Mouse (Mus musculus) inflammation-experienced regulatory T-cells, adult 6 months (primary cell): ENCODE data around the gene Akt3. TPM values are rescaled to one million over a fixed set of nuclear protein-coding genes. Genes with fewer than 3 reads are reported as not detected.

Source experiments
- ATAC-seq: one replicate; pipeline ENCODE4 v1.8.0; 2017
- polyA plus RNA-seq, 3 experiments: library from polyadenylated mRNA; unstranded; fragments of 100-300 nt; shearing (Covaris generic); gene quantifications; one replicate each; pipeline ENCODE4 v1.2.1; 2017

The Akt3 gene
- 1 to 10 TPM; 5.1 to 8.3 (median 5.8) TPM for polyA plus RNA-seq

GRCm38 (mm10) chr1:177258034-177258342, at the start of gene Akt3:
Gene Akt3, minus strand, starts transcription at chr1:177258203.
- ATAC-seq = no peak

GRCm38 (mm10) chr1:177307549-177307948, 49.5 kb upstream of the Akt3 start:
- ATAC-seq = no peak

GRCm38 (mm10) chr1:177298231-177298630, 40.2 kb upstream of the Akt3 start:
- no peak for ATAC-seq

GRCm38 (mm10) chr1:177286764-177287163, 28.8 kb upstream of the Akt3 start:
- ATAC-seq = no peak

- ATAC-seq = peak; percentile 41
These were observed 23.9 kb upstream of the Akt3 start for GRCm38 (mm10) chr1:177281925-177282324.

- ATAC-seq = no peak
These were observed 19.4 kb upstream of the Akt3 start for GRCm38 (mm10) chr1:177277361-177277760.

GRCm38 (mm10) chr1:177267645-177268044, 9.6 kb upstream of the Akt3 start:
- no peak for ATAC-seq

GRCm38 (mm10) chr1:177262926-177263325, 4.9 kb upstream of the Akt3 start:
- no peak for ATAC-seq

- no peak for ATAC-seq
These were observed 2.8 kb upstream of the Akt3 start for GRCm38 (mm10) chr1:177260796-177261195.

- peak; percentile 30 for ATAC-seq
These were observed 1.1 kb upstream of the Akt3 start for GRCm38 (mm10) chr1:177259038-177259600.

GRCm38 (mm10) chr1:177258343-177259037, 487 bp upstream of the Akt3 start:
- peak; percentile 58 for ATAC-seq

GRCm38 (mm10) chr1:177257178-177258033, 597 bp downstream of the Akt3 start:
- ATAC-seq = peak; percentile 59

GRCm38 (mm10) chr1:177248638-177249037, 9.4 kb downstream of the Akt3 start:
- ATAC-seq = peak; percentile 73

- ATAC-seq = no peak
These were observed 19.6 kb downstream of the Akt3 start for GRCm38 (mm10) chr1:177238368-177238767.

- no peak for ATAC-seq
These were observed 21.3 kb downstream of the Akt3 start for GRCm38 (mm10) chr1:177236695-177237094.

- ATAC-seq = no peak
These were observed 21.8 kb downstream of the Akt3 start for GRCm38 (mm10) chr1:177236249-177236648.

- ATAC-seq = no peak
These were observed 23.5 kb downstream of the Akt3 start for GRCm38 (mm10) chr1:177234462-177234861.

GRCm38 (mm10) chr1:177231122-177231521, 26.9 kb downstream of the Akt3 start:
- no peak for ATAC-seq

- ATAC-seq = no peak
These were observed 59.0 kb downstream of the Akt3 start for GRCm38 (mm10) chr1:177198978-177199377.

GRCm38 (mm10) chr1:177195224-177195623, 62.8 kb downstream of the Akt3 start:
- no peak for ATAC-seq

- no peak for ATAC-seq
These were observed 63.7 kb downstream of the Akt3 start for GRCm38 (mm10) chr1:177194324-177194723.

GRCm38 (mm10) chr1:177191623-177192022, 66.4 kb downstream of the Akt3 start:
- no peak for ATAC-seq

- no peak for ATAC-seq
These were observed 67.6 kb downstream of the Akt3 start for GRCm38 (mm10) chr1:177190358-177190757.

GRCm38 (mm10) chr1:177188708-177189107, 69.3 kb downstream of the Akt3 start:
- peak; percentile 90 for ATAC-seq
